Mouse (Mus musculus): ENCODE data around the gene Plpp4.

DNA sequence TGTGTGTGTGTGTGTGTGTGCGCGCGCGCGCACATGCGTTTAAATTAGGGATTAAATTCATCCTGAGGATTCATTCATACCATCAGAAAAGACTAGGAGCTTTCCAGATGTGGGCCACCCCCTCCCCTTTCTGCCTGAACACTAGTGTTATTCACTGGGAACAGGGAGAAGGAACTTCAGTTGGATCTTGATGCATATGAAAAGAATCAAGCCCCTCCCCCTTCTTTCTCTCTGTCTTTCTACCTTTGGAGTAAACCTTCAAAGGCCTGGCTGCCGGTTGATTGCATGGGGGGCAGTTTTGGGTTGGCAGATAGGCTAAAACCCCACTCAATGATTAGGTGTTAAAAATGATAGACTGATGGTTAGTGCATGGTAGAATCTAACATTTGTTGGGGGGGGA lies 1.5 kb downstream of the Plpp4 start:
- TF ChIP-seq CTCF (IDR thresholded peaks at IDR 0.05; ENCODE audit: low read depth, low read length) (no peak), POLR2A (IDR thresholded peaks at IDR 0.05; ENCODE audit: borderline replicate concordance, low read depth, low read length) (no peak)
